Mouse (Mus musculus): ENCODE data around the gene Adgrd1.

DNA sequence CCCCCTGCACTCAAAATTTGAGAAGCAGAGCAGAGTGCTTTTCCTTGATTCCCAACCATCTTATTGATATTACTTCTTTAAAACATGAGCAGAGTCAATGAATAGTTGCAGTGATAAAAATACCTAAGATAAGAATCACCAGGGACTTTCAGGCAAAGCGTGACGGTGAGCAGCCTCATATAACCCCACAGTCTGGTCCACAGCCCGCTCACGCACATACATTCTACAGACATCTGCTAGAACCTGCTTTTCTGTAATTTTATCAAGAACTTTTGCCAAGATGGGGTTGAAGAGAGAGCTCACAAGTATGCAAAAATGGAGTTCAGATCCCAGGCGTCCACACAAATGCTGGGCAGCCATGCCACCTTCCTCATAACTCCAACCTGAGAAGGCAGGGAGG is 40.9 kb downstream of the Adgrd1 start:
- TF ChIP-seq EP300 (IDR thresholded peaks at IDR 0.05) (no peak), CTCF (IDR thresholded peaks at IDR 0.05) (no peak)

Measured in lung, postnatal 0 days (tissue).